Mouse (Mus musculus): Measurements from ENCODE around the gene Olfr559. TPM values are rescaled to one million over a fixed set of nuclear protein-coding genes. Genes with fewer than 3 reads are reported as not detected.
A peak's percentile ranks its signal among the peaks of the same experiment; 100 is the strongest.

The Olfr559 gene
- polyA plus RNA-seq, 2 experiments = not detected

GRCm38 (mm10) chr7:102733793-102734192, 6.5 kb upstream of the Olfr559 start:
- WGBS = 45% methylated on average over 1 of the region's 1 CpGs
- no peak overlapping the region for H3K27ac ChIP-seq (replicated peaks; ENCODE audit: low read depth, low read length)
- H3K36me3 ChIP-seq (ENCODE audit: control insufficient read depth, insufficient read depth, low read length) = no peaks in the 10 kb centered on the region
- no peaks in the 10 kb centered on the region for H3K4me1 ChIP-seq (ENCODE audit: control insufficient read depth, insufficient read depth, low read length)
- no peaks in the 10 kb centered on the region for H3K27me3 ChIP-seq (ENCODE audit: control insufficient read depth, insufficient read depth, low read length)
- DNase-seq (ENCODE audit: low spot score) (no peak), ATAC-seq (ENCODE audit: low FRiP score, low read depth) (no peak)
- no peaks in the 10 kb centered on the region for H3K9me3 ChIP-seq (ENCODE audit: control insufficient read depth, low read length)
- no peak overlapping the region for H3K4me3 ChIP-seq (replicated peaks; ENCODE audit: low read length)
- no peak overlapping the region for H3K4me2 ChIP-seq (replicated peaks; ENCODE audit: low read depth, low read length, severe bottlenecking)
- no peak for TF ChIP-seq POLR2A (IDR thresholded peaks at IDR 0.05; ENCODE audit: borderline replicate concordance, extremely low read depth, insufficient read depth, insufficient read length)
- H3K9ac ChIP-seq (ENCODE audit: low read depth, low read length, severe bottlenecking) = no peak overlapping the region

- H3K27me3 ChIP-seq (ENCODE audit: control insufficient read depth, insufficient read depth, low read length) = no peaks in the 10 kb centered on the region
- no peak within 1 kb of the TSS for H3K4me3 ChIP-seq (replicated peaks; ENCODE audit: low read length)
- ATAC-seq (ENCODE audit: low FRiP score, low read depth) (no peak), DNase-seq (ENCODE audit: low spot score) (no peak)
- no peak within 1 kb of the TSS for H3K9ac ChIP-seq (ENCODE audit: low read depth, low read length, severe bottlenecking)
- H3K36me3 ChIP-seq (ENCODE audit: control insufficient read depth, insufficient read depth, low read length) = no peaks in the 10 kb centered on the region
- 38% methylated on average over 1 of the region's 1 CpGs for WGBS
- H3K9me3 ChIP-seq (ENCODE audit: control insufficient read depth, low read length) = no peaks in the 10 kb centered on the region
- no peak within 1 kb of the TSS for H3K4me2 ChIP-seq (replicated peaks; ENCODE audit: low read depth, low read length, severe bottlenecking)
- H3K4me1 ChIP-seq (ENCODE audit: control insufficient read depth, insufficient read depth, low read length) = no peaks in the 10 kb centered on the region
- TF ChIP-seq POLR2A (IDR thresholded peaks at IDR 0.05; ENCODE audit: borderline replicate concordance, extremely low read depth, insufficient read depth, insufficient read length) = no peak
- H3K27ac ChIP-seq (replicated peaks; ENCODE audit: low read depth, low read length) = no peak within 1 kb of the TSS
Observed at GRCm38 (mm10) chr7:102718970-102719369, 8.3 kb downstream of the Olfr559 start, which contains the start of gene Olfr33. TSS of gene Olfr33 (minus strand) at chr7:102719070.

- Histone ChIP-seq H3K9ac (ENCODE audit: low read depth, low read length, severe bottlenecking) (no peak within 1 kb of the TSS), H3K27ac (replicated peaks; ENCODE audit: low read depth, low read length) (no peak within 1 kb of the TSS), H3K9me3 (ENCODE audit: control insufficient read depth, low read length) (no peaks in the 10 kb centered on the region), H3K36me3 (ENCODE audit: control insufficient read depth, insufficient read depth, low read length) (no peaks in the 10 kb centered on the region), H3K4me1 (ENCODE audit: control insufficient read depth, insufficient read depth, low read length) (no peaks in the 10 kb centered on the region), H3K27me3 (ENCODE audit: control insufficient read depth, insufficient read depth, low read length) (no peaks in the 10 kb centered on the region), H3K4me3 (replicated peaks; ENCODE audit: low read length) (no peak within 1 kb of the TSS), H3K4me2 (replicated peaks; ENCODE audit: low read depth, low read length, severe bottlenecking) (no peak within 1 kb of the TSS)
- no peak for DNase-seq (ENCODE audit: low spot score)
- TF ChIP-seq POLR2A (IDR thresholded peaks at IDR 0.05; ENCODE audit: borderline replicate concordance, extremely low read depth, insufficient read depth, insufficient read length) = no peak
- ATAC-seq (ENCODE audit: low FRiP score, low read depth) = no peak
Observed at GRCm38 (mm10) chr7:102701915-102702314, 25.4 kb downstream of the Olfr559 start, which contains the start of gene Olfr558. TSS of gene Olfr558 (plus strand) at chr7:102702215.

- 88% methylated on average over 7 of the region's 7 CpGs for WGBS
- Histone ChIP-seq H3K27ac (replicated peaks; ENCODE audit: low read depth, low read length) (no peak overlapping the region), H3K9me3 (ENCODE audit: control insufficient read depth, low read length) (no peaks in the 10 kb centered on the region), H3K9ac (ENCODE audit: low read depth, low read length, severe bottlenecking) (no peak overlapping the region), H3K4me3 (replicated peaks; ENCODE audit: low read length) (no peak overlapping the region), H3K4me1 (ENCODE audit: control insufficient read depth, insufficient read depth, low read length) (no peaks in the 10 kb centered on the region), H3K27me3 (ENCODE audit: control insufficient read depth, insufficient read depth, low read length) (no peaks in the 10 kb centered on the region), H3K36me3 (ENCODE audit: control insufficient read depth, insufficient read depth, low read length) (no peaks in the 10 kb centered on the region), H3K4me2 (replicated peaks; ENCODE audit: low read depth, low read length, severe bottlenecking) (no peak overlapping the region)
- no peak for ATAC-seq (ENCODE audit: low FRiP score, low read depth)
- DNase-seq (ENCODE audit: low spot score) = no peak
- TF ChIP-seq POLR2A (IDR thresholded peaks at IDR 0.05; ENCODE audit: borderline replicate concordance, extremely low read depth, insufficient read depth, insufficient read length) = no peak
Observed at GRCm38 (mm10) chr7:102698461-102698860, 28.8 kb downstream of the Olfr559 start.

GRCm38 (mm10) chr7:102695358-102696125, 31.7 kb downstream of the Olfr559 start, which contains the start of gene Olfr557:
TSS of gene Olfr557 (plus strand) at chr7:102695910.
- 77% methylated on average over 5 of the region's 5 CpGs for WGBS
- Histone ChIP-seq H3K36me3 (ENCODE audit: control insufficient read depth, insufficient read depth, low read length) (no peaks in the 10 kb centered on the region), H3K27me3 (ENCODE audit: control insufficient read depth, insufficient read depth, low read length) (no peaks in the 10 kb centered on the region), H3K4me1 (ENCODE audit: control insufficient read depth, insufficient read depth, low read length) (no peaks in the 10 kb centered on the region), H3K27ac (replicated peaks; ENCODE audit: low read depth, low read length) (no peak within 1 kb of the TSS), H3K4me2 (replicated peaks; ENCODE audit: low read depth, low read length, severe bottlenecking) (no peak within 1 kb of the TSS), H3K9ac (ENCODE audit: low read depth, low read length, severe bottlenecking) (no peak within 1 kb of the TSS), H3K4me3 (replicated peaks; ENCODE audit: low read length) (no peak within 1 kb of the TSS), H3K9me3 (ENCODE audit: control insufficient read depth, low read length) (no peaks in the 10 kb centered on the region)
- peak; percentile 16 for DNase-seq (ENCODE audit: low spot score)
- TF ChIP-seq POLR2A (IDR thresholded peaks at IDR 0.05; ENCODE audit: borderline replicate concordance, extremely low read depth, insufficient read depth, insufficient read length) = no peak
- no peak for ATAC-seq (ENCODE audit: low FRiP score, low read depth)
